In the genomic region with DNA sequence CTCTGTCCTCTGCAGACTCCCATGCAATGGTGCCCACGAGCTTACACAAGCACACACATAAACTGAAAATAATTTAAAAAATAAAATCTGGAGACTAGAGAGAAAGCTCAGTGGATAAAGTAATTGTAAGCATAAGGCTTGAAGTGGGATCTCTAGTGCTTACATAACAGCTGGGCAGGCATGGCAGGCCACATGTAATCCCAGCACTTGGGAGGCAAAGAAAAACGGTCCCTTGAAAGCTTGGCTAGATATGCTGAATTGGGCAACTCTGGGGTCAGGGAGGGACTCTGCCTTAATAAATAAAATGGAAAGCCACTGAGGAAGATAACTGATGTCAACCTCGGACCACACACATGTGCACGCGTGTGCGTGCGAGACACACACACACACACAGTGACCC, we compare ENCODE assay signal across 23 mouse cellular contexts.
DNase-seq lines count a peak whose midpoint lies in the region; ATAC-seq and TF ChIP-seq lines count a peak whose summit lies in the region.
"Had no signal": no experiment of that assay in that cellular context is flagged by ENCODE, and none has a peak within 500 bp of the region (broad histone marks: within the 10 kb centered on the region; RNA-seq: fewer than 3 reads in every experiment).

No protein-coding gene starts in this region.

- ATAC-seq in kidney, embryonic 14.5 days (ENCODE audit: low FRiP score, low TSS enrichment), result no peak
- peak; percentile 29; the same call in 1 of the 2 replicates for ATAC-seq in lung, embryonic 15.5 days (ENCODE audit: borderline replicate concordance, extremely low read depth, low FRiP score, low TSS enrichment)
- ATAC-seq in megakaryocyte progenitor cell, adult 5-6 weeks (replicated peaks; ENCODE audit: poor library complexity), result peak; percentile 45
- ATAC-seq in hindbrain, embryonic 11.5 days (ENCODE audit: low FRiP score), result no peak
- ATAC-seq: inflammation-experienced regulatory T-cells, adult 6 months; midbrain, embryonic 13.5 days had no signal

- H3K36me3 ChIP-seq in kidney, adult 2 months (ENCODE audit: control insufficient read depth, insufficient read depth, low read length), result no peaks in the 10 kb centered on the region
- no peaks in the 10 kb centered on the region for H3K36me3 ChIP-seq in kidney, embryonic 14.5 days (ENCODE audit: control insufficient read depth, insufficient read depth, low read length)
- H3K36me3 ChIP-seq in lung, embryonic 15.5 days, result no peaks in the 10 kb centered on the region
- H3K36me3 ChIP-seq in hindbrain, embryonic 11.5 days (ENCODE audit: control insufficient read depth, insufficient read depth, low read length), result no peaks in the 10 kb centered on the region
- H3K36me3 ChIP-seq: heart, embryonic 10.5 days; hindbrain, embryonic 13.5 days; limb, embryonic 12.5 days; midbrain, embryonic 13.5 days; neural tube, embryonic 13.5 days had no signal

- no peak for TF ChIP-seq CTCF in kidney, adult 2 months (conservative IDR thresholded peaks at IDR 0.05; ENCODE audit: insufficient read depth, insufficient read length, low read depth, low read length)
- no peak for TF ChIP-seq CTCF in cerebellum, adult 2 months (IDR thresholded peaks at IDR 0.05; ENCODE audit: borderline replicate concordance, insufficient read depth, low read depth, low read length)

- H3K9me3 ChIP-seq in kidney, embryonic 14.5 days (ENCODE audit: control insufficient read depth, low read length), result no peaks in the 10 kb centered on the region
- no peaks in the 10 kb centered on the region for H3K9me3 ChIP-seq in lung, embryonic 15.5 days
- H3K9me3 ChIP-seq in hindbrain, embryonic 11.5 days (ENCODE audit: control insufficient read depth, low read length), result no peaks in the 10 kb centered on the region
- H3K9me3 ChIP-seq: heart, embryonic 10.5 days; hindbrain, embryonic 13.5 days; limb, embryonic 12.5 days; midbrain, embryonic 13.5 days; neural tube, embryonic 13.5 days had no signal

- no peaks in the 10 kb centered on the region for H3K27me3 ChIP-seq in kidney, adult 2 months (replicated peaks; ENCODE audit: control insufficient read depth, insufficient read depth, low read length)
- H3K27me3 ChIP-seq in kidney, embryonic 14.5 days (ENCODE audit: control insufficient read depth, insufficient read depth, low read length), result no peaks in the 10 kb centered on the region
- H3K27me3 ChIP-seq in lung, embryonic 15.5 days, result no peaks in the 10 kb centered on the region
- H3K27me3 ChIP-seq in hindbrain, embryonic 11.5 days (ENCODE audit: control insufficient read depth, insufficient read depth, low read length), result no peaks in the 10 kb centered on the region
- H3K27me3 ChIP-seq in cerebellum, adult 2 months (ENCODE audit: control insufficient read depth, insufficient read depth, low read length), result no peaks in the 10 kb centered on the region
- H3K27me3 ChIP-seq: limb, embryonic 12.5 days had no signal

- H3K27ac ChIP-seq in kidney, adult 2 months (ENCODE audit: insufficient read depth, low read depth, low read length), result no peak overlapping the region
- no peak overlapping the region for H3K27ac ChIP-seq in kidney, embryonic 14.5 days (ENCODE audit: low read depth, low read length)
- H3K27ac ChIP-seq in lung, embryonic 15.5 days, result peak overlapping the region; percentile 51
- no peak overlapping the region for H3K27ac ChIP-seq in hindbrain, embryonic 11.5 days (ENCODE audit: low read depth, low read length)
- H3K27ac ChIP-seq in cerebellum, adult 2 months (ENCODE audit: insufficient read depth, low read length), result no peak overlapping the region
- H3K27ac ChIP-seq: heart, embryonic 10.5 days; hindbrain, embryonic 13.5 days; limb, embryonic 12.5 days; liver, embryonic 14.5 days; midbrain, embryonic 13.5 days; neural tube, embryonic 13.5 days had no signal

- H3K4me1 ChIP-seq in kidney, adult 2 months (ENCODE audit: control insufficient read depth, insufficient read depth, low read length), result peaks cover under 1% of the 10 kb centered on the region; the same call in 1 of the 2 replicates
- H3K4me1 ChIP-seq in kidney, embryonic 14.5 days (ENCODE audit: control insufficient read depth, insufficient read depth, low read length), result peaks cover 6% of the 10 kb centered on the region
- H3K4me1 ChIP-seq in lung, embryonic 15.5 days, result 0 out of 2 replicates have a peak, but pooled peaks cover under 1% of the 10 kb centered on the region
- H3K4me1 ChIP-seq in hindbrain, embryonic 11.5 days (replicated peaks; ENCODE audit: control insufficient read depth, insufficient read depth, low read length), result no peaks in the 10 kb centered on the region
- H3K4me1 ChIP-seq in cerebellum, adult 2 months (ENCODE audit: control insufficient read depth, insufficient read depth, low read length), result no peaks in the 10 kb centered on the region
- H3K4me1 ChIP-seq: hindbrain, embryonic 13.5 days had no signal

- no peak for TF ChIP-seq POLR2A in kidney, adult 2 months (IDR thresholded peaks at IDR 0.05; ENCODE audit: low read depth, low read length)
- TF ChIP-seq POLR2A in cerebellum, adult 2 months (IDR thresholded peaks at IDR 0.05; ENCODE audit: borderline replicate concordance, insufficient read depth, low read length), result no peak

- no peak overlapping the region for H3K4me2 ChIP-seq in kidney, embryonic 14.5 days (replicated peaks; ENCODE audit: low read depth, low read length)
- no peak overlapping the region for H3K4me2 ChIP-seq in lung, embryonic 15.5 days
- H3K4me2 ChIP-seq in hindbrain, embryonic 11.5 days (replicated peaks; ENCODE audit: low read depth, low read length), result no peak overlapping the region
- H3K4me2 ChIP-seq: hindbrain, embryonic 13.5 days; limb, embryonic 12.5 days; midbrain, embryonic 13.5 days; neural tube, embryonic 13.5 days had no signal

- peak; percentile 63 for DNase-seq in adrenal gland, adult 2 months
- DNase-seq in adrenal gland, postnatal 25 days, result no peak
- DNase-seq in kidney, adult 2 months, result peak; percentile 21
- DNase-seq in hindbrain, embryonic 11.5 days (ENCODE audit: low spot score), result no peak
- no peak for DNase-seq in cerebellum, adult 2 months
- DNase-seq: cerebellum, postnatal 10 days; embryo, embryonic 11 days; gastrocnemius, postnatal 14 days; heart, postnatal 10 days; kidney, adult 8-10 months; kidney, postnatal 25 days; spleen, adult 18-20 months; thymus, postnatal 4 days had no signal

- no peak overlapping the region for H3K4me3 ChIP-seq in kidney, adult 2 months (ENCODE audit: insufficient read depth, low read depth, low read length)
- H3K4me3 ChIP-seq in kidney, embryonic 14.5 days (ENCODE audit: low read length), result no peak overlapping the region
- H3K4me3 ChIP-seq in lung, embryonic 15.5 days, result no peak overlapping the region
- no peak overlapping the region for H3K4me3 ChIP-seq in hindbrain, embryonic 11.5 days (ENCODE audit: low read depth, low read length)
- H3K4me3 ChIP-seq in cerebellum, adult 2 months (replicated peaks; ENCODE audit: insufficient read depth, low read depth, low read length), result no peak overlapping the region
- H3K4me3 ChIP-seq: heart, embryonic 10.5 days; hindbrain, embryonic 13.5 days; limb, embryonic 12.5 days; midbrain, embryonic 13.5 days; neural tube, embryonic 13.5 days had no signal

- no peak overlapping the region for H3K9ac ChIP-seq in kidney, embryonic 14.5 days (ENCODE audit: low read depth, low read length)
- H3K9ac ChIP-seq in lung, embryonic 15.5 days, result no peak overlapping the region
- H3K9ac ChIP-seq in hindbrain, embryonic 11.5 days (ENCODE audit: low read depth, low read length), result no peak overlapping the region
- H3K9ac ChIP-seq: hindbrain, embryonic 13.5 days; limb, embryonic 12.5 days; liver, embryonic 14.5 days; midbrain, embryonic 13.5 days; neural tube, embryonic 13.5 days had no signal

- 87% methylated on average over 7 of the region's 7 CpGs for WGBS in kidney, adult 2 months
- WGBS in kidney, embryonic 14.5 days, result 84% methylated on average over 7 of the region's 7 CpGs
- WGBS in lung, embryonic 15.5 days, result 73% methylated on average over 7 of the region's 7 CpGs
- 92% methylated on average over 7 of the region's 7 CpGs for WGBS in hindbrain, embryonic 11.5 days
- 87% methylated on average over 7 of the region's 7 CpGs for WGBS in cerebellum, adult 2 months

Comparison
In these comparisons a context has a peak if more than half of its experiments do, and no peak if none do; other contexts are left out.
1. DNase-seq: peak in adrenal gland, adult 2 months (single experiment) and kidney, adult 2 months (single experiment); none in adrenal gland, postnatal 25 days (single experiment), hindbrain, embryonic 11.5 days (single experiment) and cerebellum, adult 2 months (0 of 2).
2. ATAC-seq: peak in lung, embryonic 15.5 days (single experiment) and megakaryocyte progenitor cell, adult 5-6 weeks (single experiment); none in kidney, embryonic 14.5 days (single experiment) and hindbrain, embryonic 11.5 days (single experiment).